Mouse (Mus musculus) heart, postnatal 14 days (tissue): ENCODE measurements at regions not wholly inside any gene's neighbourhood (a gene's known extent, or its start where the extent isn't known, plus 50 kb on each side); places are given as distances from the start of the nearest gene placed in this dataset.
A peak's percentile ranks its signal among the peaks of the same experiment; 100 is the strongest.

Source experiments
- DNase-seq, 2 experiments: peaks; one replicate each; pipeline ENCODE4 v3.0.0; 2021 to 2022
- intact Hi-C: fragments of 180-260 bp; cut with DNase I; formaldehyde crosslinking; loops from one replicate; pipeline ENCODE4 v1.15.1; 2025

- intact Hi-C loops = no loop called here
- peak; percentile 11 to 25 for DNase-seq
Measured at GRCm38 (mm10) chr6:51641965-51642364, 118.3 kb downstream of the Snx10 start.

GRCm38 (mm10) chr6:51648813-51649212, 125.1 kb downstream of the Snx10 start:
- intact Hi-C loops = no loop called here

GRCm38 (mm10) chr6:51653753-51654152, 130.1 kb downstream of the Snx10 start:
- no peak for DNase-seq
- intact Hi-C loops = no loop called here

More at GRCm38 (mm10) chr6:51648813-51649212, 125.1 kb downstream of the Snx10 start:
- DNase-seq = no peak

GRCm38 (mm10) chr6:51654991-51655390, 131.3 kb downstream of the Snx10 start:
- no peak for DNase-seq
- intact Hi-C loops = no loop called here

- intact Hi-C loops = no loop called here
- DNase-seq = no peak
Measured at GRCm38 (mm10) chr6:51656078-51656477, 132.4 kb downstream of the Snx10 start.

- no peak for DNase-seq
- intact Hi-C loops = no loop called here
Measured at GRCm38 (mm10) chr6:51656883-51657640, 133.4 kb downstream of the Snx10 start.

- intact Hi-C loops = no loop called here
- no peak for DNase-seq
Measured at GRCm38 (mm10) chr6:51658360-51658759, 134.7 kb downstream of the Snx10 start.

GRCm38 (mm10) chr6:51663178-51663577, 139.5 kb downstream of the Snx10 start:
- intact Hi-C loops = no loop called here

GRCm38 (mm10) chr6:51664049-51664448, 140.3 kb downstream of the Snx10 start:
- intact Hi-C loops = no loop called here
- no peak for DNase-seq

More at GRCm38 (mm10) chr6:51663178-51663577, 139.5 kb downstream of the Snx10 start:
- DNase-seq = no peak

- intact Hi-C loops = no loop called here
- no peak for DNase-seq
Measured at GRCm38 (mm10) chr6:51667022-51667421, 143.3 kb downstream of the Snx10 start.

- no peak for DNase-seq
- intact Hi-C loops = no loop called here
Measured at GRCm38 (mm10) chr6:51675342-51675945, 151.7 kb downstream of the Snx10 start.

GRCm38 (mm10) chr6:51677162-51677996, 153.7 kb downstream of the Snx10 start:
- DNase-seq = no peak
- intact Hi-C loops = no loop called here

GRCm38 (mm10) chr6:51678743-51679142, 155.0 kb downstream of the Snx10 start:
- DNase-seq = no peak
- intact Hi-C loops = no loop called here

- intact Hi-C loops = no loop called here
- peak; percentile 5 to 18 for DNase-seq
Measured at GRCm38 (mm10) chr6:51680239-51680857, 156.6 kb downstream of the Snx10 start.

- no peak for DNase-seq
- intact Hi-C loops = no loop called here
Measured at GRCm38 (mm10) chr6:51683131-51683530, 159.4 kb downstream of the Snx10 start.

GRCm38 (mm10) chr6:51685651-51686287, 162.1 kb downstream of the Snx10 start:
- intact Hi-C loops = no loop called here
- DNase-seq = no peak

GRCm38 (mm10) chr6:51690795-51691563, 167.3 kb downstream of the Snx10 start:
- intact Hi-C loops = no loop called here
- no peak for DNase-seq

GRCm38 (mm10) chr6:51693984-51694383, 170.3 kb downstream of the Snx10 start:
- intact Hi-C loops = no loop called here

GRCm38 (mm10) chr6:51696396-51696795, 172.7 kb downstream of the Snx10 start:
- DNase-seq = no peak
- intact Hi-C loops = no loop called here

More at GRCm38 (mm10) chr6:51693984-51694383, 170.3 kb downstream of the Snx10 start:
- DNase-seq = no peak
